Mouse (Mus musculus): ENCODE measurements around the gene Zdhhc5. TPM values are rescaled to one million over a fixed set of nuclear protein-coding genes. Genes with fewer than 3 reads are reported as not detected.

The Zdhhc5 gene
- total and polyA plus RNA-seq, 3 experiments: 29.3 to 42.9 TPM; not detected in 1

- Histone ChIP-seq H3K9me3 (replicated peaks; ENCODE audit: insufficient read depth, low read length) (no peaks in the 10 kb centered on the region), H3K4me1 (ENCODE audit: control insufficient read depth in 1 of 2, insufficient read depth in 2 of 2, low read length in 2 of 2) (no peaks in the 10 kb centered on the region), H3K36me3 (ENCODE audit: control insufficient read depth in 1 of 2, insufficient read depth in 2 of 2, low read length in 2 of 2) (no peaks in the 10 kb centered on the region), H3K4me3 (ENCODE audit: control insufficient read depth in 1 of 2, insufficient read depth in 1 of 2, low read depth in 2 of 2, low read length in 2 of 2) (no peak overlapping the region), H3K27ac (ENCODE audit: control insufficient read depth, low read depth, low read length) (no peak overlapping the region), H3K79me2 (ENCODE audit: control insufficient read depth, insufficient read depth, low read length, poor library complexity) (no peaks in the 10 kb centered on the region), H3K27me3 (ENCODE audit: control insufficient read depth in 1 of 2, insufficient read depth in 2 of 2, low read length in 2 of 2) (peaks cover 9 to 16% of the 10 kb centered on the region in 2 experiments), H3K9ac (ENCODE audit: control insufficient read depth, low read depth, low read length, poor library complexity, severe bottlenecking) (no peak overlapping the region)
- DNase-seq (ENCODE audit: low read depth, low spot score): peak; percentile 64
- TF ChIP-seq POLR2AphosphoS2 (IDR thresholded peaks at IDR 0.05; ENCODE audit: low read length) (no peak), TBP (IDR thresholded peaks at IDR 0.05; ENCODE audit: low read depth, low read length) (no peak), CHD1 (IDR thresholded peaks at IDR 0.05; ENCODE audit: low read depth, low read length) (no peak), JUND (IDR thresholded peaks at IDR 0.05; ENCODE audit: low read depth, low read length) (no peak), CHD2 (IDR thresholded peaks at IDR 0.05; ENCODE audit: low read length) (no peak), RCOR1 (IDR thresholded peaks at IDR 0.05; ENCODE audit: low read depth, low read length) (no peak), ELF1 (IDR thresholded peaks at IDR 0.05; ENCODE audit: low read depth, low read length) (no peak), GATA1 (IDR thresholded peaks at IDR 0.05; ENCODE audit: low read depth, low read length) (no peak), SMC3 (IDR thresholded peaks at IDR 0.05; ENCODE audit: low read depth, low read length) (peak; percentile 84), ZC3H11A (IDR thresholded peaks at IDR 0.05; ENCODE audit: low read depth, low read length) (peak; percentile 61), MYB (IDR thresholded peaks at IDR 0.05; ENCODE audit: low read depth, low read length) (no peak), CTCF (IDR thresholded peaks at IDR 0.05 in 2 of 3, conservative IDR thresholded peaks at IDR 0.05 in 1 of 3; ENCODE audit: control insufficient read depth in 1 of 3, insufficient read depth in 1 of 3, low read depth in 2 of 3, low read length in 3 of 3, poor library complexity in 1 of 3, severe bottlenecking in 1 of 3) (peak in 2 of 3 experiments; percentile 52 to 82; a peak in 4 of 6 replicates), MEF2A (IDR thresholded peaks at IDR 0.05; ENCODE audit: extremely low read depth, insufficient replicate concordance, low read depth, low read length, poor library complexity, severe bottlenecking) (no peak), MAX (IDR thresholded peaks at IDR 0.05; ENCODE audit: low read length) (peak; percentile 64; the same call in 1 of the 2 replicates), TAL1 (IDR thresholded peaks at IDR 0.05; ENCODE audit: low read length) (no peak), MAZ (IDR thresholded peaks at IDR 0.05; ENCODE audit: low read depth, low read length) (no peak), ZMIZ1 (IDR thresholded peaks at IDR 0.05; ENCODE audit: low read depth, low read length) (no peak), ETS1 (IDR thresholded peaks at IDR 0.05; ENCODE audit: low read depth, low read length) (no peak), MAFK (IDR thresholded peaks at IDR 0.05; ENCODE audit: borderline replicate concordance, low read depth, low read length) (no peak), TCF12 (IDR thresholded peaks at IDR 0.05; ENCODE audit: low read depth, low read length) (no peak), E2F4 (IDR thresholded peaks at IDR 0.05; ENCODE audit: borderline replicate concordance, low read depth, low read length) (no peak), NELFE (IDR thresholded peaks at IDR 0.05; ENCODE audit: low read depth, low read length) (no peak), NRF1 (IDR thresholded peaks at IDR 0.05; ENCODE audit: insufficient read depth, low read depth, low read length, poor library complexity, severe bottlenecking) (no peak), MYC (IDR thresholded peaks at IDR 0.05; ENCODE audit: low read depth, low read length) (peak; percentile 74; the same call in 1 of the 2 replicates), MXI1 (IDR thresholded peaks at IDR 0.05; ENCODE audit: low read depth, low read length) (peak; percentile 43; the same call in 1 of the 2 replicates), USF1 (IDR thresholded peaks at IDR 0.05; ENCODE audit: low read depth, low read length) (peak; percentile 91), POLR2AphosphoS5 (IDR thresholded peaks at IDR 0.05; ENCODE audit: borderline replicate concordance, low read depth, low read length) (no peak), ZKSCAN1 (IDR thresholded peaks at IDR 0.05; ENCODE audit: low read depth, low read length) (no peak), USF2 (IDR thresholded peaks at IDR 0.05; ENCODE audit: borderline replicate concordance in 1 of 2, insufficient read depth in 1 of 2, low read depth in 1 of 2, low read length in 2 of 2) (peak; percentile 28 to 67; a peak in 1 of 4 replicates), KAT2A (conservative IDR thresholded peaks at IDR 0.05; ENCODE audit: low read depth, low read length) (no peak), HCFC1 (IDR thresholded peaks at IDR 0.05; ENCODE audit: low read depth, low read length) (no peak), EP300 (IDR thresholded peaks at IDR 0.05; ENCODE audit: low read depth in 1 of 2, low read length in 2 of 2) (no peak), POLR2A (IDR thresholded peaks at IDR 0.05; ENCODE audit: control insufficient read depth in 1 of 2, insufficient read depth in 1 of 2, low read depth in 1 of 2, low read length in 2 of 2, poor library complexity in 1 of 2) (no peak), SIN3A (IDR thresholded peaks at IDR 0.05; ENCODE audit: low read length) (peak; percentile 40; the same call in 1 of the 2 replicates), UBTF (IDR thresholded peaks at IDR 0.05; ENCODE audit: borderline replicate concordance, insufficient read depth, low read depth, low read length) (no peak), GABPA (IDR thresholded peaks at IDR 0.05; ENCODE audit: low read depth, low read length) (no peak), ZNF384 (IDR thresholded peaks at IDR 0.05; ENCODE audit: low read depth, low read length) (no peak)
Observed at GRCm38 (mm10) chr2:84758542-84759127, 43.7 kb upstream of the Zdhhc5 start.
